Mouse (Mus musculus) forebrain, embryonic 11.5 days (tissue): ENCODE data around the gene Map4k4. TPM values are rescaled to one million over a fixed set of nuclear protein-coding genes. Genes with fewer than 3 reads are reported as not detected.

Experiments
- ATAC-seq: fragments of 200-750 bp; cut with Nextera tagmentation; replicated peaks from 2 replicates; pipeline ENCODE4 v1.8.0; 2017; ENCODE audit warnings: moderate TSS enrichment; ENCODE audit not compliant: low FRiP score
- DNase-seq: peaks from one replicate; pipeline ENCODE4 v3.0.0-alpha.2; 2017; ENCODE audit warnings: low spot score
- H3K27ac ChIP-seq: fragments of 300-500 bp; sonication (generic); 2 replicates; pipeline ENCODE4 v1.5.1; 2014; ENCODE audit warnings: low read depth, low read length
- H3K27me3 ChIP-seq: fragments of 300-500 bp; sonication (generic); 2 replicates; pipeline ENCODE4 v1.6.1; 2014; ENCODE audit warnings: mild to moderate bottlenecking, low read length, mixed read lengths; ENCODE audit not compliant: control insufficient read depth, insufficient read depth
- H3K36me3 ChIP-seq: fragments of 300-500 bp; sonication (generic); 2 replicates; pipeline ENCODE4 v1.6.1; 2014; ENCODE audit warnings: mild to moderate bottlenecking, low read length, moderate library complexity, mixed read lengths; ENCODE audit not compliant: control insufficient read depth, insufficient read depth
- H3K4me1 ChIP-seq: fragments of 300-500 bp; sonication (generic); replicated peaks from 2 replicates; pipeline ENCODE4 v1.6.1; 2014; ENCODE audit warnings: low read length, mixed read lengths; ENCODE audit not compliant: control insufficient read depth, insufficient read depth
- H3K4me2 ChIP-seq: fragments of 300-500 bp; sonication (generic); 2 replicates; pipeline ENCODE4 v1.6.1; 2014; ENCODE audit warnings: low read depth, mild to moderate bottlenecking, low read length, moderate library complexity, mixed read lengths; ENCODE audit not compliant: severe bottlenecking
- H3K4me3 ChIP-seq: fragments of 300-500 bp; sonication (generic); 2 replicates; pipeline ENCODE4 v1.5.1; 2014; ENCODE audit warnings: low read depth, low read length
- H3K9ac ChIP-seq: fragments of 300-500 bp; sonication (generic); 2 replicates; pipeline ENCODE4 v1.6.1; 2014; ENCODE audit warnings: low read length
- H3K9me3 ChIP-seq: fragments of 300-500 bp; sonication (generic); 2 replicates; pipeline ENCODE4 v1.6.1; 2016; ENCODE audit warnings: low read length, mixed read lengths; ENCODE audit not compliant: control insufficient read depth
- WGBS: fragments of 180-500 bp; shearing (Covaris S2); extraction: QIAGEN DNeasy Blood & Tissue Kit; methylation state at CpG from one replicate; pipeline ENCODE4 v1.1.7; 2014; 5-methylcytosine and 5-hydroxymethylcytosine counted together
- polyA plus RNA-seq: library from polyadenylated mRNA; unstranded; fragments of >200 nt; fragmentation: Nextera tagmentation; extraction: Ambion mirVana; gene quantifications from 2 replicates; pipeline ENCODE4 v1.2.1, GENCODE M21; 2014

The Map4k4 gene
- polyA plus RNA-seq, 1 experiment from 2014 or later = 52.4 TPM

DNA sequence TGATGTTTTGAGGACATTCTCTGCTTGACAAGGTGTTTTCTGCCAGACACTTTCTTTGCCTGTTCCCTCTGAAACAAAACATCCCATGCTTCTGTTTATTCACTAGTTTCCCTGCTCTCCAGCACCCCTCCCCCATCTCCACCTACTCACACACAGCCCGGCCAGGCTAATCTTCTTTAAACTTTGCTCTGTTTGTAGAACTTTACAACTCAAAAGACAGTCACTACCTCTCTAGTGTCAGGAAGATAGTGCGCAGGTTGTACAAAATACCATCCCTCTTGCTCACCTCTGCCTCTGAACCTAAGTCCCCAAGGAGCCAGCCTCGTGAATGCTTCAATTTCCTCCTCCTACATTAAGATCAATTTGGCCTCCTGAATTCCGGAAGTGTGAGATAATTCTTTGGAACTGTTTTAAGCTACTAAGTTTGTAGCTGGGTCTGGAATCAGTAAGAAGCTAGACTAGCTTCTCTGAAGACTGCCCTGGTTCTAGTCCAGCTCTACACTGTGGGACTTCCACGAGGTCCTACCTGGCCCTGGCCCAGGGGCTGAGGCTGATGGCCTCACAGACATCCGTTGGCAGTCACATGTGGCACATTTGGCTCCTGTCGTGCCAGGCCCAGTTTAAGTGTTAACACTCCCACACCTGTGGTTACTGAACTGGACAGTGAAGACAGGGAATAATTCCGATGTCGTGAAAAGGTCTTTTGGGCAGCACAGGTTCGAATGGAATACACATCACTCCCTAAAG lies 31.7 kb upstream of the Map4k4 start:
- DNase-seq (no peak), ATAC-seq (no peak)
- Histone ChIP-seq H3K4me2 (no peak overlapping the region), H3K9ac (no peak overlapping the region), H3K4me1 (no peaks in the 10 kb centered on the region), H3K9me3 (no peaks in the 10 kb centered on the region), H3K4me3 (no peak overlapping the region), H3K27ac (no peak overlapping the region), H3K36me3 (no peaks in the 10 kb centered on the region), H3K27me3 (no peaks in the 10 kb centered on the region)
- 67% methylated on average over 10 of the region's 10 CpGs for WGBS

DNA sequence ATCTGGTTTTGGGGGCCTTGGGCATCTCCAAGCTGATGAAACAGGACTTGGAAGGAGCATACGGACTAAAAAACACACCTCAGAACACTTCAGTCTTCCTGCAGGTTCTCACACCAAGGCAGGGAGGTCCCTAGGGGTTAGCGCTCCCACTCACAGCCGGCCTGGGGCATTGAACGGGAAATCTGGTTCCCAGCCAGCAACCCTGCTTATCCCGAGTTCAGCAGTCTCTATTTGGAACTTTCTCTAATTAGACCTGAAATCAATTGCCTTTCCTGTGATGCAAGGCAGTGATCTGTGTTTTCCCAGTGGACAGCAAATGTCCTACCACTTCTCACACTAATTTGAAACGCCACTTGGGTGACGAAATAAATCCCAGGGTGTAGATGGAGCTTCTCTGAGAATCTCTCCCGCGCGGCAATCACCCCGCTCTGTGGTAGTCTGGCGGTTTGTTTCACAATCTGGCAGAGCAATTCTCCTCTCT lies 31.0 kb upstream of the Map4k4 start:
- H3K4me1 ChIP-seq = no peaks in the 10 kb centered on the region
- no peak overlapping the region for H3K9ac ChIP-seq
- H3K36me3 ChIP-seq = no peaks in the 10 kb centered on the region
- H3K27me3 ChIP-seq = no peaks in the 10 kb centered on the region
- no peaks in the 10 kb centered on the region for H3K9me3 ChIP-seq
- no peak overlapping the region for H3K27ac ChIP-seq
- no peak overlapping the region for H3K4me2 ChIP-seq
- ATAC-seq (no peak), DNase-seq (no peak)
- 74% methylated on average over 12 of the region's 12 CpGs for WGBS
- no peak overlapping the region for H3K4me3 ChIP-seq

DNA sequence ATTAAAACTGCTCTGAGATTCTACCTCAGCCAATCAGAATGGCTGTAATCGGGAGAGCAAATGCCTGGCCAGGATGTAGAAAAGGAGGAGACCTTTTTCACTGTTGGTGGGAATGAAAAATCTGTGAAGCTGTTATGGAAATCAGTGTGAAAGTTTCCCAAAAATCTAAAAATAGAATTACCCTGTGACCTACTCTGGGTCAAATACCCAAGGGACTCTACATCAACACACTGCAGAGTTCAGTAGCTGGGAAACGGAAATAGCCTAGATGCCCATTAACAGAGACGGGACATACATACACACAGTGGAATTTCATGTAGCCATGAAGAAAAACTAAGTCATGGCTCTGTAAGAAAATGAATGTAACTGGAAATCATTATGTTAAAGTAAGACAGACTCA lies 22.7 kb upstream of the Map4k4 start:
- H3K4me3 ChIP-seq = no peak overlapping the region

DNA sequence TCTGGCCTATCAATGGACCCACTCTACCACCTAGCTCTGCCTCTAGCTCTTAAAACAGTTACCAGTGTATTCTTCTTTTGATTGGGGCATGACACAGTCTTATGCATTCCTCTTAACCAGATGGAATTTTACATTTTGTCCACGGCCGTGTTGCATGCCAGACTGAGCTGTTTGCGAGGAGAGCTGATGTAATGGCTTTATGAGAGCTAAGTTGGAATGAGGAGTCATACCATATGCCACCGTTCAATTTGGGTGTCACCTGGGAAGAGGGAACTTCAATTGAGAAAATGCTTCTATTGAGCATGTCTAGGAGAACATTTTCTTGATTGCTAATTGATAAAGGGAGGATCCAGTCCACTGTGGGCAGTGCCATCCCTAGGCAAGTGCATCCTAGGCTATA lies 18.2 kb upstream of the Map4k4 start:
- Histone ChIP-seq H3K9ac (no peak overlapping the region), H3K36me3 (no peaks in the 10 kb centered on the region), H3K4me2 (no peak overlapping the region), H3K4me1 (no peaks in the 10 kb centered on the region; the same call in 1 of the 2 replicates), H3K27me3 (no peaks in the 10 kb centered on the region), H3K27ac (no peak overlapping the region), H3K4me3 (no peak overlapping the region), H3K9me3 (no peaks in the 10 kb centered on the region)
- ATAC-seq (no peak), DNase-seq (no peak)
- WGBS = 89% methylated on average over 4 of the region's 4 CpGs

More for the DNA sequence above, 22.7 kb upstream of the Map4k4 start:
- Histone ChIP-seq H3K9ac (no peak overlapping the region), H3K36me3 (no peaks in the 10 kb centered on the region), H3K27me3 (no peaks in the 10 kb centered on the region), H3K4me1 (no peaks in the 10 kb centered on the region), H3K9me3 (no peaks in the 10 kb centered on the region), H3K27ac (no peak overlapping the region), H3K4me2 (no peak overlapping the region)
- DNase-seq (no peak), ATAC-seq (no peak)
- WGBS = 77% methylated on average over 3 of the region's 3 CpGs

DNA sequence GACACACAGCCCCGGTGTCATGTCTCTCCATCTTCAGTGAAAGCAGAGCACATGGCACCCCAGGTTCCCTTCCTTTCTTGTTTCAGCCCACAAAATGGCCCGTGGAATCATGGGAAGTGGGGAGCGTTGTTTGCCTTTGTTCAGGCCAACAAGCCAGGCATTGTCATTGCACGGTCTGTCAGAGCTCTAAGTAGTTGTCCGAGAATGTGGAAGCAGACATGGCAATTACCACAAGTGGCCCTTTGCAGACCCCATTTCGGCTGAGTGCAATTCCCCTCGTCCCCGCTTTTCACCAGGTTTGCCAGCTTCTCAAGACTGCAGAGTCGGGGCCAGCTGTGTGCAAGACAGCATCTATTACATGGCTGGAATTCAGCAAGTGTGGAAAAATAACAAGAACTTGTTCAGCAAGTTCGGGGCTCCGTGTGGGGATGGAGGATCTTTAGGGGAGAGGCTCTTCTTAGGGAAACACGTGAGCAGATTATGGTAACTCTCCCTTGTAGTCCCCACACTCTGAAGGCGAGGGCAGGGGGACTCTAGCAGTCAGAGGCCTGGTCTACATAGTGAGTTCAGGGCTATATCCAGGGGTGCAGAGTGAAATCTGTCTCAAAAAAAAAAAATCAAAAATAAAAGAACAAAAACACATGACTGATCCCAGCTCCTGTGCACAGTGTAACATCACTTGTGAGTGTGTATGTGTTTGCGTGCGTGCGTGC lies 15.8 kb upstream of the Map4k4 start:
- Histone ChIP-seq H3K36me3 (no peaks in the 10 kb centered on the region), H3K4me1 (no peaks in the 10 kb centered on the region; the same call in 1 of the 2 replicates), H3K9me3 (no peaks in the 10 kb centered on the region), H3K9ac (0 out of 2 replicates have a peak overlapping the region, but pooled peaks have one; percentile 7), H3K27me3 (no peaks in the 10 kb centered on the region), H3K4me2 (0 out of 2 replicates have a peak overlapping the region, but pooled peaks have one; percentile 15), H3K27ac (peak overlapping the region; percentile 14; the same call in 1 of the 2 replicates), H3K4me3 (no peak overlapping the region)
- DNase-seq (peak; percentile 59), ATAC-seq (peak; percentile 67)
- 39% methylated on average over 16 of the region's 16 CpGs for WGBS

DNA sequence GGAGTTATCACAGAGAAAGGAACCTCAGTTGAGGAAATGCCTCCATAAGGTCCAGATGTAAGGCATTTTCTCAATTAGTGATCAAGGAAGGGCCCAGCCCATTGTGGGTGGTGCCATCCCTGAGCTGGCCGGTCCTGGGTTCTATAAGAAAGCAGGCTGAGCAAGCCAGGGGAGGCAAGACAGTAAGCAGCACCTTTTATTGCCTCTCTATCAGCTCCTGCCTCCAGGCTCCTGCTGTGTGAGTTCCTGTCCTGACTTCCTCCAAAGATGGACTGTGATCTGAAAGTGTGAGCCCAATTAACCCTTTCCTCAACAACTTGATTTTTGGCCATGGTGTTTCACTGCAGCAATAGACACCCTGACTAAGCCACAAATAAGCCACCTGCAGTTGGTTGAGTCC lies 12.7 kb upstream of the Map4k4 start:
- Histone ChIP-seq H3K27ac (no peak overlapping the region), H3K4me1 (no peaks in the 10 kb centered on the region; the same call in 1 of the 2 replicates), H3K4me3 (no peak overlapping the region), H3K9me3 (no peaks in the 10 kb centered on the region), H3K9ac (no peak overlapping the region), H3K36me3 (no peaks in the 10 kb centered on the region), H3K4me2 (no peak overlapping the region), H3K27me3 (no peaks in the 10 kb centered on the region)
- ATAC-seq (no peak), DNase-seq (no peak)
- 64% methylated on average over 1 of the region's 1 CpGs for WGBS

DNA sequence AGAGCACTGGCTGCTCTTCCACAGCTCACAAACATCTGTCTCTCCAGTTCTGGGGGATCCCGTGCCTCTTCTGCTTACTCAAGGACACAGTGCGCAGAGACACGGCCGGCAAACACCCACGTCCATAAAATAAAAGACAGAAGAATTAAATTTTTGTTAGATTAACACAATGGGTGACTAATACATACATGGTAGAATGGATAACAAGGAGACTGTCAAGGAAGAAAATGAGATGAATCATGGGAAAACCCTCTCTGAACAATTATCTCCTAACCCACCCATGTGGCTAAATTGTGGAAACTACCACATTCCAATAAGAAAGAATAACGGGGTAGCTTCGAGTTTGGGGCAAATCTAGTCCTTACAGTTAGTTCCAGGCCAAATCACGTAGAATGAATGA lies 11.3 kb upstream of the Map4k4 start:
- H3K27me3 ChIP-seq = no peaks in the 10 kb centered on the region
- H3K4me3 ChIP-seq = no peak overlapping the region
- H3K27ac ChIP-seq = no peak overlapping the region
- no peak overlapping the region for H3K9ac ChIP-seq
- no peaks in the 10 kb centered on the region for H3K9me3 ChIP-seq
- no peaks in the 10 kb centered on the region for H3K36me3 ChIP-seq
- ATAC-seq (no peak), DNase-seq (no peak)
- WGBS = 86% methylated on average over 8 of the region's 8 CpGs
- H3K4me1 ChIP-seq = no peaks in the 10 kb centered on the region; the same call in 1 of the 2 replicates
- H3K4me2 ChIP-seq = no peak overlapping the region

DNA sequence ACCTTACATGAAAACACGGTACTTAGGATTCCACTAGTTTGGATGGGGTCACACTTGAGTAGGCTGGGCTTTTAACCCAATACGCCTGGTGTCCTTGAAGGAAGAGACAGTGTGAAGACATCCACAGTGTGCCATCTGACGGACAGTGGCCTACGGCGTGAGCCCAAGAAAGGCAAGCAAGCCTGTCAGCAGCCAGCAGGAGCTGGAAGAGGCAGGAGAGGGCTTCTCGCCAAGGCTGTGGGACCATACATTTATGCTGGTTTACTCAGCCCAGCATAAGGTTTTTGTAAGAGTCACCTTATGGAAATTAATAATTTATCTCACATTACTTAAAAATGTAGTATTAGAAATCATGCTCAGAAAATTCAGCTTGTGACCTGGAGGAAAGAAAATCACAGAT lies 10.7 kb upstream of the Map4k4 start:
- Histone ChIP-seq H3K9ac (no peak overlapping the region), H3K9me3 (no peaks in the 10 kb centered on the region), H3K4me1 (no peaks in the 10 kb centered on the region; the same call in 1 of the 2 replicates), H3K4me3 (no peak overlapping the region), H3K27ac (no peak overlapping the region), H3K36me3 (no peaks in the 10 kb centered on the region), H3K4me2 (no peak overlapping the region), H3K27me3 (no peaks in the 10 kb centered on the region)
- DNase-seq (no peak), ATAC-seq (no peak)
- 93% methylated on average over 6 of the region's 6 CpGs for WGBS
